Mouse (Mus musculus) liver, embryonic 11.5 days (tissue): ENCODE data around the gene Spats1. TPM values are rescaled to one million over a fixed set of nuclear protein-coding genes. Genes with fewer than 3 reads are reported as not detected.
A peak's percentile ranks its signal among the peaks of the same experiment; 100 is the strongest.

Experiments
- ATAC-seq: fragments of 200-750 bp; cut with Nextera tagmentation; replicated peaks from 2 replicates; pipeline ENCODE4 v1.8.0; 2017; ENCODE audit warnings: moderate number of reproducible peaks, mild to moderate bottlenecking, moderate TSS enrichment, moderate library complexity; ENCODE audit not compliant: low FRiP score
- DNase-seq: peaks from one replicate; pipeline ENCODE4 v3.0.0-alpha.2; 2017; ENCODE audit warnings: low spot score
- H3K27ac ChIP-seq: fragments of 300-500 bp; sonication (generic); 2 replicates; pipeline ENCODE4 v1.5.1; 2014; ENCODE audit warnings: mild to moderate bottlenecking, low read depth, low read length, control low read depth
- H3K27me3 ChIP-seq: fragments of 300-500 bp; sonication (generic); replicated peaks from 2 replicates; pipeline ENCODE4 v1.6.1; 2014; ENCODE audit warnings: low read length, mixed read lengths; ENCODE audit not compliant: control insufficient read depth, insufficient read depth
- H3K36me3 ChIP-seq: fragments of 300-500 bp; sonication (generic); 2 replicates; pipeline ENCODE4 v1.6.1; 2014; ENCODE audit warnings: mild to moderate bottlenecking, low read length, moderate library complexity, mixed read lengths; ENCODE audit not compliant: control insufficient read depth, insufficient read depth
- H3K4me1 ChIP-seq: fragments of 300-500 bp; sonication (generic); replicated peaks from 2 replicates; pipeline ENCODE4 v1.6.1; 2014; ENCODE audit warnings: low read length, mixed read lengths; ENCODE audit not compliant: control insufficient read depth, insufficient read depth
- H3K4me2 ChIP-seq: fragments of 300-500 bp; sonication (generic); 2 replicates; pipeline ENCODE4 v1.6.1; 2014; ENCODE audit warnings: mild to moderate bottlenecking, control low read depth, moderate library complexity
- H3K4me3 ChIP-seq: fragments of 300-500 bp; sonication (generic); 2 replicates; pipeline ENCODE4 v1.5.1; 2014; ENCODE audit warnings: low read depth, low read length, control low read depth
- H3K9ac ChIP-seq: fragments of 300-500 bp; sonication (generic); 2 replicates; pipeline ENCODE4 v1.6.1; 2014; ENCODE audit warnings: low read depth, low read length, control low read depth
- H3K9me3 ChIP-seq: fragments of 300-500 bp; sonication (generic); 2 replicates; pipeline ENCODE4 v1.6.1; 2016; ENCODE audit warnings: low read length, inconsistent platforms, mixed read lengths; ENCODE audit not compliant: control insufficient read depth
- WGBS: fragments of 180-500 bp; shearing (Covaris S2); extraction: QIAGEN DNeasy Blood & Tissue Kit; methylation state at CpG from one replicate; pipeline ENCODE4 v1.1.7; 2014; 5-methylcytosine and 5-hydroxymethylcytosine counted together
- polyA plus RNA-seq: library from polyadenylated mRNA; unstranded; fragments of >200 nt; fragmentation: Nextera tagmentation; extraction: Ambion mirVana; gene quantifications from 2 replicates; pipeline ENCODE4 v1.2.1, GENCODE M21; 2014

The Spats1 gene
- polyA plus RNA-seq, 1 experiment from 2014 or later = 0.40 TPM

DNA sequence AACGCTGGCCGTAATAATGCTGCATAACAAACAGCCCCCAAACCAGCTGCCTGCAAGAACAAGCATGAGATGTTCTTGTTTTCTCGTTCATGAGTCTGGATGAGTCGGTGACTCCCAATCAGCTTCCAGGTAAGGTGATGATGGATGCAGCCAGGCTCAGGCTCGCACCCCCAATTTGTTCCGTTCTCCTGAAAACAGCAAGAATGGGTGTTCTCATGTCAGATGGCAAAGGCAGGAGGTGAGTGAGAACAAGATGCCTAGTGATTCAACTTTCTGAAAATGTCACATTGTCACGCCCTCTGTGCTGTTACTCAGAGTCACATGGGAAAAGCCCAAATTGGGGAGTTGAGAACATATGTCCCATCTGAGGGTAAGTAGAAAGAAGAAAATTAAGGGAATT, 10.4 kb upstream of the Spats1 start:
- no peak for DNase-seq
- no peak for ATAC-seq
- Histone ChIP-seq H3K27ac (no peak overlapping the region), H3K36me3 (no peaks in the 10 kb centered on the region), H3K9ac (no peak overlapping the region), H3K4me2 (no peak overlapping the region), H3K4me3 (no peak overlapping the region), H3K9me3 (no peaks in the 10 kb centered on the region), H3K27me3 (peaks cover 7% of the 10 kb centered on the region), H3K4me1 (no peaks in the 10 kb centered on the region)
- 80% methylated on average over 7 of the region's 7 CpGs for WGBS

- no peak for DNase-seq
- no peak overlapping the region for H3K4me2 ChIP-seq
- no peaks in the 10 kb centered on the region for H3K4me1 ChIP-seq
- no peak overlapping the region for H3K9ac ChIP-seq
- H3K9me3 ChIP-seq = no peaks in the 10 kb centered on the region
- H3K27me3 ChIP-seq = no peaks in the 10 kb centered on the region; the same call in none of the 2 replicates
- no peak overlapping the region for H3K4me3 ChIP-seq
- no peak for ATAC-seq
- H3K36me3 ChIP-seq = no peaks in the 10 kb centered on the region
- WGBS = 20% methylated on average over 2 of the region's 2 CpGs
- no peak overlapping the region for H3K27ac ChIP-seq
Measured at GRCm38 (mm10) chr17:45480429-45480828, 5.2 kb upstream of the Spats1 start.

DNA sequence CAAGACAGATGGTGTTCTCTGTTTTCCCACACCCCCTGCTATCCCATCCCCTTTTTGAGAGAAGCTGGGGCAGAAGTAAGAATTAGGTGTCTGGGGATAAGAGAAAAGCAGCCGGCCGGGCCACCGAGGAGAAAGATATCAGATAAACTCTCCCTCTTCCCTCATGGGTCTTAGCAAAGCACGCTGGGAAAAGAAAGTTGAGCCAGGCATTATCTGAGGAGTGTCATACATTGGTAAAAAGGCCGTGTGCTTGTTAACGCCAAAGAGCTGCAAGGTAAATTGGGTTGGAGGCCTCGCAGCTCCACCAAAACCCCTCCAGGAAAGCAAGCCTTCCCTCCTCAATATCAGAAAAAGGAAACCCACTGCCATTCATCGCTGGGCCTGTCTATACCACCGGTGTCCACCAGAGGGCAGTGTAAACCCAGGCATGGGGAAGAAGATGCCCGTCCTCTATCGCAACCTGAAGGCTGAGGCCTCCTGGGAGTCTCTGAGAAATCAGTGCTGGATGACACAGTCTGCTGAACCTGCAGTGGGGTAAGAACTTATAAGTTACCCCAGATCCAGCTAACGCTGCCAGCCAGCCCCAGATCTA, 3.1 kb upstream of the Spats1 start:
- no peak overlapping the region for H3K9ac ChIP-seq
- no peak overlapping the region for H3K27ac ChIP-seq
- peaks cover 11% of the 10 kb centered on the region for H3K27me3 ChIP-seq
- DNase-seq (peak; percentile 79), ATAC-seq (0 out of 2 replicates have a peak, but pooled peaks have one; percentile 26)
- H3K4me2 ChIP-seq = peak overlapping the region; percentile 44
- H3K36me3 ChIP-seq = no peaks in the 10 kb centered on the region
- WGBS = 8% methylated on average over 12 of the region's 12 CpGs
- H3K9me3 ChIP-seq = no peaks in the 10 kb centered on the region
- peaks cover 4% of the 10 kb centered on the region; the same call in 1 of the 2 replicates for H3K4me1 ChIP-seq
- H3K4me3 ChIP-seq = no peak overlapping the region

DNA sequence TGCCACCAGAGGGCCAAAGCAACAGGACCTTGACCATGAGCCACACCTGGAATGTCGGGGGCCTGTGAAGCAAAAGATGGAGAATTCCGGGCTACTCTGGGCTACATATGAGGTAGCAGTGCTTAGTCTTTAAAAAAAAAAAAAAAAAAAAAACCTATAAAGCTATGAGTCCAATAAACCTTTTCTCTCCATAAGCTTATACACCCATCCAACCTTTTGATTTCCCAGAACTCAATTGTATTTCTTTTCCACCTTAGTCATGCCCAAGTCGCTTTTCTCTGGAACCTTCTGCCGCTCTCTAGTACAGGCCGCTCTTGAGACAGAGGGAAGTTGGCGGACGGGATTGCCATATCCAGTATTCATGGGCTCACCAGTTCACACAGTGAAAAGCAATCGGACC, 1.1 kb downstream of the Spats1 start:
- Histone ChIP-seq H3K9me3 (no peaks in the 10 kb centered on the region), H3K27me3 (peaks cover 11% of the 10 kb centered on the region), H3K9ac (no peak overlapping the region), H3K4me3 (peak overlapping the region; percentile 42; the same call in 1 of the 2 replicates), H3K4me2 (peak overlapping the region; percentile 69), H3K4me1 (peaks cover 4% of the 10 kb centered on the region; the same call in 1 of the 2 replicates), H3K36me3 (no peaks in the 10 kb centered on the region), H3K27ac (no peak overlapping the region)
- ATAC-seq (no peak), DNase-seq (no peak)
- WGBS = 62% methylated on average over 8 of the region's 8 CpGs

DNA sequence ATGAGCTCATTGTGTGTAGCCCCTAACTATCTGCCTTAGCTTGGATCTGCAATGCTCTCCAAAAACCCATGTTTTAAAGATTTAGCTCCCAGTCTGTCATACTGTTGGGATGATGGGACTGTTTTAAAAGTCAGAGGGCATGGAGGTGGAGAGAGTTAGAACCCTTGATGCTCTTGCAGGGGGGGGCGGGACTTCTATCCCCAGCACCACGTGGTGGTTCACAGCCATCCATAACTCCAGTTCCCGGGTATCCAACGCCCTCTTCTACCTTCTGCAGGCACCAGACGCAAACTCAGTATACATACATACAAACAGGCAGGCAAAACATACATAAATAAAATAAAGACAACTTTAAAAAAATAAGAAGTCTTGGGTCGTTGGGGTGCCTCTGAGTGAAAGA, 1.5 kb downstream of the Spats1 start:
- H3K36me3 ChIP-seq = no peaks in the 10 kb centered on the region
- no peak for DNase-seq
- peaks cover 4% of the 10 kb centered on the region; the same call in 1 of the 2 replicates for H3K4me1 ChIP-seq
- H3K9ac ChIP-seq = no peak overlapping the region
- peaks cover 11% of the 10 kb centered on the region for H3K27me3 ChIP-seq
- H3K27ac ChIP-seq = no peak overlapping the region
- no peak overlapping the region for H3K4me2 ChIP-seq
- no peak for ATAC-seq
- no peaks in the 10 kb centered on the region for H3K9me3 ChIP-seq
- WGBS = 68% methylated on average over 6 of the region's 6 CpGs
- no peak overlapping the region for H3K4me3 ChIP-seq

DNA sequence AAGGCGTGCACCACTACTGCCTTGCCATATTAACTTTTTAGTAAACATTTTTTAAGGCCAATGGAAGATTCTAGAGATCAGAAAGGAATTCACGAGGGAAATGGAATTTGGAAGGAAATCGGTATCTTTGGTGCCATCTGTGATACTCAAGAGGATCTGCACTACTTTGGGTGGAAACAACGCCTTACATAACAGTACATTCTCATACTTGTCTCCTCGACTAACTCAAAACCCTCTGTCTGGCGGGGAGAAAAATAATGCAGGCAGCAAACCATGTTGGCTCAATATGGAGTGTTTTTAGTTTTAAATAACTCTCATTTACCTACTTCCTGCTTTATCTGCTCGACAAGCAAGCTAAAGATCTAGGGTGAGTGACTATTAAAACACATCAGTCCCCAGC, 4.5 kb downstream of the Spats1 start:
- H3K4me1 ChIP-seq = peaks cover 4% of the 10 kb centered on the region; the same call in 1 of the 2 replicates

DNA sequence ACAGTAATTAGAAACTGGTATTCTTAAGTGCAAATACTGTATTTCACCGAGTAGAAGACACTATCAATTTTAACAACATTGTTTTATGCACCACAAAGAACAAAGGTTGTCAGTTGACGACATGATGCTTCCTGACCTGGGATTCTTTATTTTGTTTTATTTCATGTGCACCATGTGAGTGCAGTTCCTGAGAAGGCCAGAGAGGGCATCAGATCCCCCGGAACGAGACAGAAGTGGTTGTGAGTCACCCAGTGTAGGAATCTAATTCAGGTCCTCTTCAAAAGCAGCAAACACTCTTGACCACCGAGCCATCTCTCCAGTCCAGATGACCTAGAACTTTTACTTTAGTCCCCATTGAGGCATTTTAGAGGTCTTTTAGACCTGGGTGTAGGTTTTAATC, 6.9 kb downstream of the Spats1 start:
- no peaks in the 10 kb centered on the region for H3K27me3 ChIP-seq
- no peaks in the 10 kb centered on the region for H3K4me1 ChIP-seq
- no peak overlapping the region for H3K9ac ChIP-seq
- 76% methylated on average over 5 of the region's 5 CpGs for WGBS
- H3K9me3 ChIP-seq = no peaks in the 10 kb centered on the region; the same call in 1 of the 2 replicates
- no peak overlapping the region for H3K4me3 ChIP-seq
- H3K36me3 ChIP-seq = no peaks in the 10 kb centered on the region
- no peak overlapping the region for H3K27ac ChIP-seq
- no peak overlapping the region for H3K4me2 ChIP-seq
- DNase-seq (no peak), ATAC-seq (no peak)

More for the DNA sequence above, 4.5 kb downstream of the Spats1 start:
- peaks cover 11% of the 10 kb centered on the region for H3K27me3 ChIP-seq
- no peak overlapping the region for H3K9ac ChIP-seq
- H3K4me2 ChIP-seq = no peak overlapping the region
- ATAC-seq = no peak
- H3K27ac ChIP-seq = no peak overlapping the region
- no peaks in the 10 kb centered on the region; the same call in 1 of the 2 replicates for H3K9me3 ChIP-seq
- H3K36me3 ChIP-seq = no peaks in the 10 kb centered on the region
- DNase-seq = no peak
- H3K4me3 ChIP-seq = no peak overlapping the region
- 73% methylated on average over 7 of the region's 7 CpGs for WGBS

- no peaks in the 10 kb centered on the region for H3K4me1 ChIP-seq
- no peak overlapping the region for H3K27ac ChIP-seq
- H3K4me2 ChIP-seq = no peak overlapping the region
- WGBS = 54% methylated on average over 2 of the region's 2 CpGs
- no peaks in the 10 kb centered on the region for H3K36me3 ChIP-seq
- H3K4me3 ChIP-seq = no peak overlapping the region
- DNase-seq = no peak
- no peaks in the 10 kb centered on the region; the same call in 1 of the 2 replicates for H3K9me3 ChIP-seq
- H3K27me3 ChIP-seq = no peaks in the 10 kb centered on the region
- no peak overlapping the region for H3K9ac ChIP-seq
- no peak for ATAC-seq
Measured at GRCm38 (mm10) chr17:45466701-45467100, 8.5 kb downstream of the Spats1 start.

- H3K4me3 ChIP-seq = no peak overlapping the region
- DNase-seq = no peak
- 83% methylated on average over 9 of the region's 9 CpGs for WGBS
Measured at GRCm38 (mm10) chr17:45464255-45464654, 11.0 kb downstream of the Spats1 start.

More at GRCm38 (mm10) chr17:45464255-45464654, 11.0 kb downstream of the Spats1 start:
- Histone ChIP-seq H3K4me1 (no peaks in the 10 kb centered on the region), H3K27ac (no peak overlapping the region), H3K9me3 (no peaks in the 10 kb centered on the region; the same call in 1 of the 2 replicates), H3K36me3 (no peaks in the 10 kb centered on the region), H3K27me3 (no peaks in the 10 kb centered on the region), H3K9ac (no peak overlapping the region), H3K4me2 (no peak overlapping the region)
- ATAC-seq = no peak
